Mouse (Mus musculus) megakaryocyte, embryonic 14.5 days (primary cell): ENCODE results near the gene Naif1. TPM values are rescaled to one million over a fixed set of nuclear protein-coding genes. Genes with fewer than 3 reads are reported as not detected.
"Not testable (repeated sequence)": the region's sequence is repeated elsewhere in the genome, so short reads cannot be mapped to it uniquely, and the experiment has no call there.

Source experiments
- H3K27me3 ChIP-seq: replicated peaks from 2 replicates; pipeline ENCODE3; 2012; ENCODE audit warnings: inconsistent platforms
- H3K36me3 ChIP-seq: replicated peaks from 2 replicates; pipeline ENCODE3; 2012; ENCODE audit warnings: low read length, inconsistent platforms, mixed read lengths
- H3K4me1 ChIP-seq: 2 replicates; pipeline ENCODE4 v1.6.1; 2012; ENCODE audit warnings: inconsistent platforms
- H3K4me3 ChIP-seq: replicated peaks from 2 replicates; pipeline ENCODE3; 2012; ENCODE audit warnings: moderate library complexity, mild to moderate bottlenecking, inconsistent platforms
- H3K9me3 ChIP-seq: 2 replicates; pipeline ENCODE4 v1.6.1; 2012; ENCODE audit warnings: inconsistent platforms
- FLI1 ChIP-seq: IDR thresholded peaks from 2 replicates; pipeline ENCODE4 v1.6.1; 2012; ENCODE audit warnings: low read length, inconsistent platforms, mixed read lengths
- GATA1 ChIP-seq: IDR thresholded peaks from 3 replicates; pipeline ENCODE4 v1.6.1; 2012; ENCODE audit warnings: mixed read lengths, low read length, inconsistent platforms, borderline replicate concordance
- polyA plus RNA-seq: library from polyadenylated mRNA; stranded (reverse); fragments of >175 nt; gene quantifications from 2 replicates; pipeline ENCODE4 v1.2.3, GENCODE M21; 2012; ENCODE audit warnings: low replicate concordance; ENCODE audit not compliant: insufficient read depth

Gene Naif1
- polyA plus RNA-seq, 1 experiment: 3.9 TPM

DNA sequence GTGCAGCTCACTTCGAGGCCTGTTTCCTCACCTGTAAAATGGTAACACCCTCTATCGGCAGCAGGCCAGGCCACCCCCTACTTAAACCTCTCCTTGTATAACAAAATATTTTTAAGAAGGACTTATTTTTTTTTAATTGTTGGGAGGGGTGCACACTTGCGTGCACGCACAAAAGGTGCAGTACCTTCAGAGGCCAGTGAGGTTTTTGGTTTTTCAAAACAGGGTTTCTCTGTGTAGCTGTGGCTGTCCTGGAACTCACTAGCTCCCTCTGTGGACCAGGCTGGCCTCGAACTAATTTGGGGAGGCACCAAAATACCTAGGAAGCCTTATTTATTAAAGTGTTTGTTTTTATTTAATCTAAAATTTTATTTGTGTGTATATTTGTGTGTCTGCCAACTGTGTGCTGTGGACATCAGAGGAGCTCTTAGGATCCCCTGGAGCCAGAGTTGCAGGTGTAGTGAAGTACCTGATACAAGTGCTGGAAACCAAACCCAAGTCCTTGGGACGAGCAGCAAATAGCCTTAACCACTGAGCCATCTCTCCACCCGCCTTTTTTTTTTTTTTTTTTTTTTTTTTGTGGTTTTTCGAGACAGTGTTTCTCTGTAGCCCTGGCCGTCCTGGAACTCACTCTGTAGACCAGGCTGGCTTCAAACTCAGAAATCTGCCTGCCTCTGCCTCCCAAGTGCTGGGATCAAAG lies 33.1 kb downstream of the Naif1 start:
- H3K36me3 ChIP-seq: no peaks in the 10 kb centered on the region
- no peaks in the 10 kb centered on the region for H3K27me3 ChIP-seq
- H3K9me3 ChIP-seq: peaks cover 31% of the 10 kb centered on the region
- H3K4me1 ChIP-seq: peaks cover 28% of the 10 kb centered on the region
- TF ChIP-seq GATA1 (no peak), FLI1 (no peak)
- H3K4me3 ChIP-seq: no peak overlapping the region

DNA sequence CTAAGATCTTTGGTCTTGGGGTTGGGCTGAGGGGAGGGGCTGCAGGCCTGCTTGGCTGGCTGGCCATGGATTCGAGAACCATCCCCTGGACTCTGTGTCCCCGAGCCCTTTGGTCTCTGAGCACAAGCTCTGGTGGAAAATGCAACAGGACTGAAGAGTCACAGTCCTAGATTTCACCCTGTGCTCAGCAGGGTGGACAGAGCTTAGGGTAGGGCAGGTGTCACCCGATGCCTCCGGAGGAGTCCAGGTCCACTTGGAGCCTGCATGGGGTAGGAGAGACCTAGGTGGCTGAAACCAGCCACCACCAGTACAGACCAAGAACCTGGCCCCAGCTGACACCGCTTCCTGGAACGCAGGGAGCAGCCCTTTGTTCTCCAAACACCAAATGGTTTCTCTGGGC lies 34.7 kb downstream of the Naif1 start:
- H3K36me3 ChIP-seq: no peaks in the 10 kb centered on the region
- H3K4me3 ChIP-seq: no peak overlapping the region
- TF ChIP-seq GATA1 (no peak), FLI1 (no peak)
- peaks cover 15% of the 10 kb centered on the region for H3K9me3 ChIP-seq
- no peaks in the 10 kb centered on the region for H3K27me3 ChIP-seq
- peaks cover 25% of the 10 kb centered on the region for H3K4me1 ChIP-seq

DNA sequence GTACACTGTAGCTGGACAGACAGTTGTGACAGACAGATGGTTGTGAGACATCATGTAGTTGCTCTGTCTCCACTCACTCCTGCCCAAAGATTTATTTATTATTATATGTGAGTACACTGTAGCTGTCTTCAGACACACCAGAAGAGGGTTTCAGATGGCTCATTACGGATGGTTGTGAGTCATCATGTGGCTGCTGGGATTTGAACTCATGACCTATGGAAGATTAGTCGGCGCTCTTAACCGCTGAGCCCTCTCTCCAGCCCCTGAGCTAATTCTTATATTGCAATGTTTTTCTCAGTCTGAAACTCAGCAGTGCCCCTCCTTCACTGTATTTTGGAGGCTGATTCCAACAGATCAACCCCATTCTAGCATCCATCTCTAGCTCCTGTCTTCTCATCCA lies 35.5 kb downstream of the Naif1 start:
- Histone ChIP-seq H3K9me3 (peaks cover 8% of the 10 kb centered on the region; the same call in 1 of the 2 replicates), H3K4me3 (no peak overlapping the region), H3K36me3 (no peaks in the 10 kb centered on the region), H3K4me1 (peaks cover 25% of the 10 kb centered on the region), H3K27me3 (no peaks in the 10 kb centered on the region)
- TF ChIP-seq FLI1 (no peak), GATA1 (no peak)

DNA sequence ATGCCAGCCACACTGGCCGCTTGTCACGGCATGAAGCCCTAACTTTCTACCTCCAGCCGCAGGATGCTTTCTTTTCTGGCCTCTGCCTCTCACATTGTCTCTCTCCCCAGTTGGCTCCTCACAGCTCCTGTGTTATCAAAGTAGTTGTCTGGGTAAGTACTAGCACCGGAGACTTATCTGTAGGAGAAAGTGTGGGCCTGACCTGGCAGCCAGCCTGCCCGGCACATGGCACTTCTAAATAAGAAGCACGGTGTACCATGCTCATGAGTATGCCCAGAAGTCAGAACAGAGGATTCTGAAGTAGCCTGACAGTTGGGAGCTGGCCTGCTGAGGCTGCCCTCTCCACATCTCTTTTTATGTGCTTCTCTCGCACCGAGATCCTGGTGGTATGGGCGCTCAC lies 35.9 kb downstream of the Naif1 start:
- Histone ChIP-seq H3K36me3 (no peaks in the 10 kb centered on the region), H3K9me3 (peaks cover 6% of the 10 kb centered on the region; the same call in 1 of the 2 replicates), H3K27me3 (no peaks in the 10 kb centered on the region), H3K4me1 (peaks cover 25% of the 10 kb centered on the region), H3K4me3 (no peak overlapping the region)
- TF ChIP-seq GATA1: no peak
- no peak for TF ChIP-seq FLI1

DNA sequence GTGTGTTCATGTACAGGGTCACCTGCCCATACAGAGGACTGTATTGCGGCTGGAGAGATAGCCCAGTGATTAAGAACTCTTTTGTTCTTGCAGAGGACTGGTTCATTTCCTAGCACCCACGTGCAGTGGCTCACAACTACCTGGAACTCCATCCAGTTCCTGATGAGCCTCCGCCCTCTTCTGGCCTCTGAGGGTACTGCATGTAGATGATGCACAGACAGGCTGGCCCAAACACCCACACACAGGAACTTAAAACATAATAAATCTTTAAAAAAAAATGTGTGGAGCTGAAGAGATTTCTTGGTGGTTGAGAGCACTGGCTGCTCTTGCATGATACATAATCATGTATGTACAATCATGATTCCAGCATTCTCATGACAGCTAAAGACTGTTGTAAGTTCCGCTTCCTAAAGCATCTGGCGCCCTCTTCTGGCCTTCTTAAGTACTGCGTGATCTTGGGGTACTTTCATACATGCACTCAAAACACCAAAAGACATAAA lies 36.9 kb downstream of the Naif1 start:
- Histone ChIP-seq H3K9me3 (peaks cover 2% of the 10 kb centered on the region; the same call in 1 of the 2 replicates), H3K27me3 (no peaks in the 10 kb centered on the region), H3K36me3 (no peaks in the 10 kb centered on the region), H3K4me1 (peaks cover 25% of the 10 kb centered on the region), H3K4me3 (peak overlapping the region; percentile 69)
- TF ChIP-seq FLI1 (no peak), GATA1 (no peak)

DNA sequence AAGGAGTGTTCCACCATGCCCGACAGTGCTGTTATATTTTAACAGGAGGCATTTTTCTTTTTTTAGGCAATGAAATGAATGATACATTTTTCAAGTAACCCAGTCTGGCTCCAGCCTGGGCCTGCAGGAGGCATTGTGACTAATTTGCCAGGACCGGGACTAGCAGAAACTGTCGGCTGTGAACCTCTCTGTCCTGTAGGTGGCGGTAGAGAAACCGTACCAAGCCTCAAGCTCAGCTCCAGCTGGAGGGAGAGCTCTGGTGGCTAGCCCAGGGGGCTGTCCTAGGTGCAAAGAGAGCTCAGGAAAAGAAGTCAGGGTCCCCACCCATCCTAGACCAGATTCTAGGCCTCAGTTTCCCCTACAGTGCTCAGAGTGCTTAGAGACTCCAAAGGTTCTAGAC lies 38.4 kb downstream of the Naif1 start:
- Histone ChIP-seq H3K9me3 (no peaks in the 10 kb centered on the region), H3K4me1 (peaks cover 28% of the 10 kb centered on the region), H3K27me3 (peaks cover 7% of the 10 kb centered on the region), H3K4me3 (no peak overlapping the region), H3K36me3 (no peaks in the 10 kb centered on the region)
- TF ChIP-seq FLI1 (no peak), GATA1 (no peak)

DNA sequence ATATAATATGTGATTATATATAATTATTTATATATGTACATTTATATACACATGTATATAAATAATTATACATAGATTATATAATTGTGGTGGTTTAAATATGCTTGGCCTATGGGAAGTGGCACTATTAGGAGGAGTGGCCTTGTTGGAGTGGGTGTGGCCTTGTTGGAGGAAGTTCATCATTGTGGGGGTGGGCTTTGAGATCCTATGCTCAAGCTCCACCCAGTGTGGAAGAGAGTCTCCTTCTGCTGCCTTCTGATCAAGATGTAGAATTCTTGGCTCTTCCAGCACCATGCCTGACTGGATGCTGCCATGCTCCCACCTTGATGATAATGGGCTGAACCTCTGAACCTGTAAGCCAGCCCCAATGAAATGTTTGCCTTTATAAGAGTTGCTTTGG lies 40.5 kb downstream of the Naif1 start:
- not testable (repeated sequence) for H3K9me3 ChIP-seq, H3K36me3 ChIP-seq, H3K4me3 ChIP-seq
- H3K27me3 ChIP-seq: peaks cover 14% of the 10 kb centered on the region
- H3K4me1 ChIP-seq: peaks cover 48% of the 10 kb centered on the region

DNA sequence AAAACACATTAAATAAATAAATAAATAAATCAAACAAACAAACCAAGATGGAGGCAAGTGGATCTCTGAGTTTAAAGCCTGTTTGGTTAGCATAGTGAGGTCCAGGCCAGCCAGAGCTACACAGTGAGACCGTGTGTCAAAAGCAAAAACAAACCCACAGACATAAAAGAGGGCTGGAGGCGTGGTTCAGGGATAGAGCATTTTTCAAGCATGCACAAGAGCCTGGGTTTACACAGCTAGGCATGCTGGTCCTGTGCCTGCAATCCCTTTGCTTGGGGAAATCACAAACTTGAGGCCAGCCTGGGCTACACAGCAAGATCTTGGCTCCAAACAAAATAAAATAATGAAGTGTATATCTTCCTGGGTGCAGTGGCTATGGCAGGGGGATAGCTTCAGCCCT lies 42.4 kb downstream of the Naif1 start:
- H3K4me1 ChIP-seq: peaks cover 46% of the 10 kb centered on the region

DNA sequence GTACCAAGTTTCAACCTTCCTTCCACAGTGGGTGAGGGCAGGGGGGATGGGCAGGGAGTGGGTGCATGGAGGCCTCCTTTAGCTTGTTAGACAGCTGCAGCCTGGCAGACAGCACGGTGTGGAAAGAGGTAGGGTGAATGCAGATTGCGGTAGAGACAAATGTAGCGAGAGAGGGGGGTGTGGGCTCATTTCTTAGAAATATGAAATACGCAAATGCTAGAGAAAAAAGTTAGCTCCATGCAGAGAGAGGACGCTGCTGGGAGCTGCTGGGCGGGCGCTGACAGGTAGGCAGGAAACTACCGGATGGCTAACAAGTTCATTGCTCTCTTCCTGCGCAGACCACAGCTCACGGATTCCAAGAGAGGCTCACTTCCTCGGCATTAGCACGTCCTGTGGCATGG lies 43.0 kb downstream of the Naif1 start:
- Histone ChIP-seq H3K4me1 (peaks cover 46% of the 10 kb centered on the region), H3K4me3 (peak overlapping the region; percentile 70), H3K36me3 (no peaks in the 10 kb centered on the region), H3K9me3 (peaks cover 5% of the 10 kb centered on the region), H3K27me3 (peaks cover 15% of the 10 kb centered on the region)
- no peak for TF ChIP-seq FLI1
- no peak for TF ChIP-seq GATA1

More for the DNA sequence above, 42.4 kb downstream of the Naif1 start:
- Histone ChIP-seq H3K4me3 (no peak overlapping the region), H3K27me3 (peaks cover 15% of the 10 kb centered on the region), H3K9me3 (peaks cover 1% of the 10 kb centered on the region; the same call in 1 of the 2 replicates), H3K36me3 (no peaks in the 10 kb centered on the region)
- TF ChIP-seq FLI1 (no peak), GATA1 (no peak)

DNA sequence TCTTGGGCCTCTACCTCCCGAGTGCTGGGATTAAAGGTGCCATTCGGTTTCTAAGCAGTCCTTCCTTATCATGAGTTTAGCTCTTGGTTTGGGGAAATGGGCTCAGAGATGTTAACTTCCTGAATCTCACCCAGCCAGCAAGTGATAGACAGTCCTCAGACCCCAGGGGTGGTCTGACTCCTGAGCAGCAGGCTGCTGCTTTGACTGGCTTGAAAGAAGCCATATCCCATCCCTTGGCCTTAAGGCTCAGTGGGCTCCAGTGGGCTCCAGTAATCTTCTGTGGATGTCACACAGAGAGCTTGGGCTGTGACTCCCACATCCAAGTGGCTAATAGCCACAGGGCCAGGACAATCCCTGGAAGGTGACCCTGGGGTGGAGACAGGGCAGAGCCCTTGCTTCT lies 44.3 kb downstream of the Naif1 start:
- Histone ChIP-seq H3K4me3 (peak overlapping the region; percentile 90), H3K4me1 (peaks cover 52% of the 10 kb centered on the region)
- no peak for TF ChIP-seq FLI1
- TF ChIP-seq GATA1: no peak

DNA sequence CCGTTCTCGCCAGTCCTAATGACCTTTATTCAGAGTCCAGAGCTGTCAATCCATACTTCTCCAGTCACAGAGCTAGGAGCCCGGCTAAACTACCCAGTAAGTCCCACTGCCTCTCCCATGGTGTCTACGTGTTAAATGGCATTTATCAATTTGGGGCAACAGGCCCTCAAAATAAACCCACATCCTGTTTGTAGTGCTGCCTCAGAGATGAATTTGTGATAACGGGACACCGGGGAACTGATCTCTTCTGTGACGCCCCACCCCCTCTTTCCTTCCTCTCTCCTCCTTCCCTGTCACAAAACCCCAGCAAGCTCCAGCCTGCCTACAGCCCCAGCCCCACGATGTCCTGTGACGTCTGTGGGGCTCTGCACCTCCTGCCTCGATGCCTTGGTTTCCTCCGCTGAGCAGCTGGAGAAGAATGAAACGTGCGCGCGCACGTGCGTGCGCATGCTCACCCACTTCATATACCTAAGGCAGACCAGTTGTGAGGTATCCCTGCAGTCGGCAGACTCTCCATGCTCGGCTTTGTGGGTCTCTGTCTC lies 45.0 kb downstream of the Naif1 start:
- peaks cover 6% of the 10 kb centered on the region for H3K36me3 ChIP-seq
- peaks cover 12% of the 10 kb centered on the region for H3K9me3 ChIP-seq
- H3K4me1 ChIP-seq: peaks cover 59% of the 10 kb centered on the region
- H3K4me3 ChIP-seq: peak overlapping the region; percentile 90
- TF ChIP-seq FLI1: no peak
- TF ChIP-seq GATA1: no peak
- peaks cover 15% of the 10 kb centered on the region for H3K27me3 ChIP-seq

More for the DNA sequence above, 44.3 kb downstream of the Naif1 start:
- peaks cover 6% of the 10 kb centered on the region for H3K36me3 ChIP-seq
- peaks cover 12% of the 10 kb centered on the region for H3K9me3 ChIP-seq
- H3K27me3 ChIP-seq: peaks cover 15% of the 10 kb centered on the region
